ENCODE assay signal across 10 mouse cellular contexts in genomic region chr5:131948571-131949151, GRCm38 (mm10).
DNase-seq lines count a peak whose midpoint lies in the region; ATAC-seq and TF ChIP-seq lines count a peak whose summit lies in the region.
"Had no signal": no experiment of that assay in that cellular context is flagged by ENCODE, and none has a peak within 500 bp of the region (broad histone marks: within the 10 kb centered on the region; RNA-seq: fewer than 3 reads in every experiment).

No protein-coding gene starts in this region.

- no peak for TF ChIP-seq POLR2A in thymus, adult 2 months (IDR thresholded peaks at IDR 0.05; ENCODE audit: control insufficient read depth, extremely low read depth, insufficient read depth, low read length, poor library complexity)

- DNase-seq in MN1 (ENCODE audit: low spot score), result peak; percentile 58
- DNase-seq in embryonic facial prominence, embryonic 11.5 days (ENCODE audit: low spot score), result peak; percentile 73
- DNase-seq in hindbrain, embryonic 10.5 days (ENCODE audit: low spot score), result peak; percentile 49
- no peak for DNase-seq in midbrain, embryonic 10.5 days (ENCODE audit: low spot score)
- DNase-seq in thymus, adult 2 months, result no peak
- DNase-seq in spleen, adult 12 weeks (ENCODE audit: low spot score), result no peak
- DNase-seq: heart, adult 18-20 months; right cerebral cortex, adult 18-20 months had no signal

- no peaks in the 10 kb centered on the region for H3K27me3 ChIP-seq in embryonic facial prominence, embryonic 11.5 days (ENCODE audit: control insufficient read depth, insufficient read depth, low read length)
- no peaks in the 10 kb centered on the region for H3K27me3 ChIP-seq in hindbrain, embryonic 10.5 days (ENCODE audit: insufficient read depth, poor library complexity, severe bottlenecking)
- no peaks in the 10 kb centered on the region for H3K27me3 ChIP-seq in midbrain, embryonic 10.5 days (ENCODE audit: low read depth, poor library complexity, severe bottlenecking)
- no peaks in the 10 kb centered on the region for H3K27me3 ChIP-seq in thymus, adult 2 months (ENCODE audit: control insufficient read depth, insufficient read depth, low read length)
- H3K27me3 ChIP-seq: liver, embryonic 15.5 days had no signal

- ATAC-seq in embryonic facial prominence, embryonic 11.5 days (replicated peaks; ENCODE audit: insufficient number of reproducible peaks, low FRiP score, low TSS enrichment, low read depth), result no peak
- no peak for ATAC-seq in granulocyte monocyte progenitor cell, adult 5-6 weeks (replicated peaks; ENCODE audit: poor library complexity, severe bottlenecking)

- H3K9ac ChIP-seq in embryonic facial prominence, embryonic 11.5 days (replicated peaks; ENCODE audit: low read length), result no peak overlapping the region
- H3K9ac ChIP-seq: liver, embryonic 15.5 days had no signal

- no peaks in the 10 kb centered on the region for H3K36me3 ChIP-seq in embryonic facial prominence, embryonic 11.5 days (replicated peaks; ENCODE audit: control insufficient read depth, insufficient read depth, low read depth, low read length)
- no peaks in the 10 kb centered on the region for H3K36me3 ChIP-seq in hindbrain, embryonic 10.5 days
- H3K36me3 ChIP-seq in midbrain, embryonic 10.5 days, result no peaks in the 10 kb centered on the region
- H3K36me3 ChIP-seq in thymus, adult 2 months (ENCODE audit: control insufficient read depth, insufficient read depth, low read length), result no peaks in the 10 kb centered on the region
- H3K36me3 ChIP-seq: liver, embryonic 15.5 days had no signal

- no peaks in the 10 kb centered on the region for H3K9me3 ChIP-seq in embryonic facial prominence, embryonic 11.5 days (replicated peaks; ENCODE audit: control insufficient read depth, low read length)
- H3K9me3 ChIP-seq in hindbrain, embryonic 10.5 days, result no peaks in the 10 kb centered on the region
- H3K9me3 ChIP-seq in midbrain, embryonic 10.5 days (replicated peaks), result no peaks in the 10 kb centered on the region
- H3K9me3 ChIP-seq: liver, embryonic 15.5 days had no signal

- peaks cover 4% of the 10 kb centered on the region for H3K4me1 ChIP-seq in embryonic facial prominence, embryonic 11.5 days (ENCODE audit: control insufficient read depth, insufficient read depth, low read length)
- peaks cover 49% of the 10 kb centered on the region for H3K4me1 ChIP-seq in hindbrain, embryonic 10.5 days (replicated peaks)
- H3K4me1 ChIP-seq in midbrain, embryonic 10.5 days, result peaks cover 44% of the 10 kb centered on the region
- no peaks in the 10 kb centered on the region for H3K4me1 ChIP-seq in thymus, adult 2 months (replicated peaks; ENCODE audit: control insufficient read depth, insufficient read depth, low read length)
- H3K4me1 ChIP-seq: liver, embryonic 15.5 days had no signal

- no peak overlapping the region for H3K4me3 ChIP-seq in embryonic facial prominence, embryonic 11.5 days (ENCODE audit: low read depth, low read length)
- no peak overlapping the region for H3K4me3 ChIP-seq in hindbrain, embryonic 10.5 days
- H3K4me3 ChIP-seq in midbrain, embryonic 10.5 days, result no peak overlapping the region
- no peak overlapping the region for H3K4me3 ChIP-seq in thymus, adult 2 months (ENCODE audit: control insufficient read depth, insufficient read depth, low read length)
- H3K4me3 ChIP-seq: liver, embryonic 15.5 days had no signal

- WGBS in embryonic facial prominence, embryonic 11.5 days, result 13% methylated on average over 7 of the region's 7 CpGs
- 39% methylated on average over 7 of the region's 7 CpGs for WGBS in hindbrain, embryonic 10.5 days
- 50% methylated on average over 7 of the region's 7 CpGs for WGBS in midbrain, embryonic 10.5 days
- WGBS in thymus, adult 2 months, result 94% methylated on average over 7 of the region's 7 CpGs

- TF ChIP-seq CTCF in thymus, adult 2 months (IDR thresholded peaks at IDR 0.05; ENCODE audit: borderline replicate concordance, control insufficient read depth, extremely low read depth, insufficient read depth, low read length, poor library complexity), result no peak

- H3K27ac ChIP-seq in embryonic facial prominence, embryonic 11.5 days (replicated peaks; ENCODE audit: low read depth, low read length), result peak overlapping the region; percentile 75
- peak overlapping the region; percentile 53 for H3K27ac ChIP-seq in hindbrain, embryonic 10.5 days
- H3K27ac ChIP-seq in midbrain, embryonic 10.5 days (replicated peaks), result peak overlapping the region; percentile 64
- H3K27ac ChIP-seq in thymus, adult 2 months (ENCODE audit: control insufficient read depth, insufficient read depth, low read length), result no peak overlapping the region
- H3K27ac ChIP-seq: liver, embryonic 15.5 days had no signal

- no peak overlapping the region for H3K4me2 ChIP-seq in embryonic facial prominence, embryonic 11.5 days (ENCODE audit: low read depth, low read length)
- H3K4me2 ChIP-seq: liver, embryonic 15.5 days had no signal

Comparison
In these comparisons a context has a peak if more than half of its experiments do, and no peak if none do; other contexts are left out.
1. DNase-seq: peak in MN1 (single experiment), embryonic facial prominence, embryonic 11.5 days (single experiment) and hindbrain, embryonic 10.5 days (single experiment); none in midbrain, embryonic 10.5 days (single experiment), thymus, adult 2 months (single experiment) and spleen, adult 12 weeks (single experiment).